Mouse (Mus musculus): Measurements from ENCODE around the gene Zfp831. TPM values are rescaled to one million over a fixed set of nuclear protein-coding genes. Genes with fewer than 3 reads are reported as not detected.

The Zfp831 gene
- total RNA-seq, 2 experiments from 2014 or later = 23.0 to 23.1 TPM

DNA sequence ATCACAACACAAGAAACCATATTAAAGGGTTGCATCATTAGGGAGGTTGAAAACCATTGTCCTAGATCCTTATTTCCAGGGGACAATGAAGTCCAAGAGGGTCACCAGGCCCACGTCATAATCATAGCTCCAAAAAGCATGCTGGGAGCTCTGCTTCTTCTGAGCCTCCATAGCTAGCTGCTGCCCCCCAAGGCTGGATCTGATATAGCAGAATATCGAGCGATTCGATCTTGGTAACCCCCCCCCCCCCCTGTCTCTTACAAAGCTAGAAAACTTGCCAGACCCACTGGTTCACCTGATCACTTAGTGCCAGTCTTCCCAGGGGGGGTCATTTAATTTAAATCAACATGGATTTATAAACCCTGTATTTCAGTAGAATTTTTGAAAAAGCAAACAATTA lies 65.3 kb downstream of the Zfp831 start:
- Histone ChIP-seq H3K27ac (no peak overlapping the region), H3K4me3 (no peak overlapping the region)
- TF ChIP-seq CTCF (conservative IDR thresholded peaks at IDR 0.05) = peak; percentile 54
- no peak for DNase-seq (ENCODE audit: low spot score in 2 of 2)

DNA sequence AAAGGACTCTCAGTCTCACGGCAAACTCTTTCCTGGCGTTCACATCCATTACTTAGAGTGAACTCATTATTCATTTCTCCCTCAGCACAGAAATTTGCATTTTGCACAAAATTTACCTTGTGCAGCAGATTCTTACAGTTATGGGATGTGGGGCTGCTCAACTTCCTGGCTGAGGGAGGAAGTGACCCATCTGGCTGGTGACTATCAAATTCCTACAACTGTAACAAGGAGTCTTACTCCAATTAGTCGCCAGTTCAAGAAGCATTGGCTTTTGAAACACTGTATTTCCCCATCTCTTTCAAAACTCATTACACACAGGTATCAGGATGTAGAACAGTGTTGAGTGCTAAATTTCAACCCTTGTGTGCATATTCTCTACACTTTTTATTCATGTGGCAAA lies 66.9 kb downstream of the Zfp831 start:
- H3K27ac ChIP-seq = no peak overlapping the region
- no peak for DNase-seq (ENCODE audit: low spot score in 2 of 2)
- no peak for TF ChIP-seq CTCF (conservative IDR thresholded peaks at IDR 0.05)

GRCm38 (mm10) chr2:174712043-174712442 lies 68.7 kb downstream of the Zfp831 start:
- no peak for DNase-seq (ENCODE audit: low spot score in 2 of 2)
- Histone ChIP-seq H3K27ac (no peak overlapping the region), H3K4me3 (no peak overlapping the region)
- TF ChIP-seq CTCF (conservative IDR thresholded peaks at IDR 0.05) = peak; percentile 54

More for the DNA sequence above, 66.9 kb downstream of the Zfp831 start:
- no peak overlapping the region for H3K4me3 ChIP-seq

DNA sequence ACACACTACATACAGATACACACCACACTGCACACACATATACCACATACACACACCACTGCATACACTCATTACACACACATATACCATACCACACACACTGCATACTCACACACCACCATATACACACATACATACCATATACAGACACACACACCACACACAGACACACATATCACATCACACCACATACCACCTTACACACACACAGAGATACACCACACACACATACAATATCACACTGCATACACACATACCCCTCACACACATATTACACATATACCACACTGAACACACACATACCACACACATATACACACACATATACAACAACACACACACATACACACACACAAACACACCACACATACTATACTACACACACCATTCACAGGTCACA lies 72.6 kb downstream of the Zfp831 start:
- TF ChIP-seq CTCF (conservative IDR thresholded peaks at IDR 0.05) = no peak
- DNase-seq (ENCODE audit: low spot score in 2 of 2) = no peak
- Histone ChIP-seq H3K27ac (no peak overlapping the region), H3K4me3 (no peak overlapping the region)

DNA sequence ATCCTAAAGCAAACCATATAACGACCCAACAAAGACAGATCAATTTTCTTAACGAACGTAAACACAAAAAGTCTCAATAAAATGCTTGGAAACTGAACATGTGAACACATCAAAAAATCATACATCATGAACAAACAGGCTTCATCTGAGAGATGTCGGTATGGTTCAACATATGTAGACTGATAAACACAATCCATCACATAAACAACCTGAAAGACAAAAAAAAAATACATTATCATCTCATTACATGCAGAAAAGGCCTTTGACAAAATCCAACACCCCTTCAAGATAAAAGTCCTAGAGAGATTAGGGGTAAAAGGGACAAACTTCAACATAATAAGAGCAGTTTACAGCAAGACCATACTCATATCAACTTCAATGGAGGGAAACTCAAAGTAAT lies 74.5 kb downstream of the Zfp831 start:
- no peak overlapping the region for H3K27ac ChIP-seq
- no peak for DNase-seq (ENCODE audit: low spot score in 2 of 2)
- no peak for TF ChIP-seq CTCF (conservative IDR thresholded peaks at IDR 0.05)
- no peak overlapping the region for H3K4me3 ChIP-seq

- H3K27ac ChIP-seq = no peak overlapping the region
- no peak for DNase-seq (ENCODE audit: low spot score in 2 of 2)
- no peak overlapping the region for H3K4me3 ChIP-seq
- TF ChIP-seq CTCF (conservative IDR thresholded peaks at IDR 0.05) = no peak
Measured at GRCm38 (mm10) chr2:174727114-174727823, 83.9 kb downstream of the Zfp831 start.

GRCm38 (mm10) chr2:174731939-174732338 lies 88.6 kb downstream of the Zfp831 start:
- DNase-seq (ENCODE audit: low spot score in 2 of 2) = no peak
- Histone ChIP-seq H3K4me3 (no peak overlapping the region), H3K27ac (no peak overlapping the region)
- TF ChIP-seq CTCF (conservative IDR thresholded peaks at IDR 0.05) = no peak

GRCm38 (mm10) chr2:174735270-174735669 lies 91.9 kb downstream of the Zfp831 start:
- no peak overlapping the region for H3K27ac ChIP-seq
- H3K4me3 ChIP-seq = no peak overlapping the region
- no peak for DNase-seq (ENCODE audit: low spot score in 2 of 2)
- TF ChIP-seq CTCF (conservative IDR thresholded peaks at IDR 0.05) = no peak

GRCm38 (mm10) chr2:174747182-174747581 lies 103.8 kb downstream of the Zfp831 start:
- DNase-seq (ENCODE audit: low spot score in 2 of 2) = no peak
- no peak for TF ChIP-seq CTCF (conservative IDR thresholded peaks at IDR 0.05)
- Histone ChIP-seq H3K4me3 (no peak overlapping the region), H3K27ac (no peak overlapping the region)

DNA sequence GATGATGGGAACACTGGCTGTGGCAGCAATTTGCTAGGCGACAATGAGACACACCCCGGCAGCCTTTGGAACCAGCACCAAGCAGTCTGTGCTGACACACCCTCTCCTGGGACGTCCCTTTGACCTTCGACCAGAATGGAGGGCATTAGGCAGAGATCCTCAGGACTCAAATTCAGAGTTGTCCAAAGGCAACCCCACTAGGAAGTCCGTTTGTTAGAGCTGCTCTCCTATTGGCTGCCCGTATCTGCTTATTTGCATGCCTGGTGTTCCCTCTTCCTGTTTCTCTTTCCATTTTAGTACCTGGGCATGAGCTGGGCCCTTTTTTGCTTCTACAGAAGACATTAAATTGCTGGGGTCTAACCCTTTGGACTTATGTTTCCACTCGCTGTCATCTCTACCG lies 105.0 kb downstream of the Zfp831 start:
- DNase-seq (ENCODE audit: low spot score in 2 of 2) = no peak

DNA sequence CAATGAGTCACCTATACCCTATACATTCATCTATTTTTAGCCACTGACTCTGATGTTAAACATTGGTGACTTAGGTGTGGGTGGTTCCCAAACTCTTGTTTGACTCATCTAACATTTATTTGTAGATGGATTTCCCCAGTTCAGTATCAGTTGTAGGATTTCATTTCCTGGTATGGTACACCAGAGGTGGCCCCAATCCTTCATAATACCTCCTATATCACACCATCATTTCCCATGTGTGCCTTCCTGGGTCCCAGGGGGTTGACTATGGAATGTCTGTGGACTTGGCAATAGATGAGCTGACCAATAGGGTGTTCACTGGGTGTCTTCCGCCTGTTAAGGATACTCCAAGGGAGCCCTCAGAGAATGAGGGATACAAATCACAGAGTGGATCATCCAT lies 109.9 kb downstream of the Zfp831 start:
- no peak for DNase-seq (ENCODE audit: low spot score in 2 of 2)
- no peak for TF ChIP-seq CTCF (conservative IDR thresholded peaks at IDR 0.05)
- Histone ChIP-seq H3K27ac (no peak overlapping the region), H3K4me3 (no peak overlapping the region)

More for the DNA sequence above, 105.0 kb downstream of the Zfp831 start:
- H3K4me3 ChIP-seq = no peak overlapping the region
- TF ChIP-seq CTCF (conservative IDR thresholded peaks at IDR 0.05) = no peak
- H3K27ac ChIP-seq = no peak overlapping the region

DNA sequence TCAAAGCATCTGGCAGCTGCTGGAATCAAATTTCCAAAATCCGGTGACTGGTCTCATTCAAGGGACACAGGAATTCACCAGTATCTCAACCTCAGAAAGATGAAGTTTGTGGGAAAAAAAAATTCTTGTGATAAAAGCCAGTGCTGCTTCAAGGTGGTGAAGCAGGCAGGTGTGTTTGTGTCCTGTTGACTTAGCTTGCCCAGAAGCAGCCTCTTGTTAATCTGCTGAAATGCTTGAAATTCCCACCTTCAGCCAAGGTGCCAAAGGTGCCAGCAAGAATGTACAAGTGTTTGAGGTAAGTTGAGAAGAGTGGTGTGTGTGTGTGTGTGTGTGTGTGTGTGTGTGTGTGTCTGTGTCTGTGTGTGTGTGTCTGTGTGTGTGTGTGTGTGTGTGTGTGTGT lies 110.9 kb downstream of the Zfp831 start:
- TF ChIP-seq CTCF (conservative IDR thresholded peaks at IDR 0.05) = no peak
- no peak for DNase-seq (ENCODE audit: low spot score in 2 of 2)
- no peak overlapping the region for H3K27ac ChIP-seq
- no peak overlapping the region for H3K4me3 ChIP-seq

DNA sequence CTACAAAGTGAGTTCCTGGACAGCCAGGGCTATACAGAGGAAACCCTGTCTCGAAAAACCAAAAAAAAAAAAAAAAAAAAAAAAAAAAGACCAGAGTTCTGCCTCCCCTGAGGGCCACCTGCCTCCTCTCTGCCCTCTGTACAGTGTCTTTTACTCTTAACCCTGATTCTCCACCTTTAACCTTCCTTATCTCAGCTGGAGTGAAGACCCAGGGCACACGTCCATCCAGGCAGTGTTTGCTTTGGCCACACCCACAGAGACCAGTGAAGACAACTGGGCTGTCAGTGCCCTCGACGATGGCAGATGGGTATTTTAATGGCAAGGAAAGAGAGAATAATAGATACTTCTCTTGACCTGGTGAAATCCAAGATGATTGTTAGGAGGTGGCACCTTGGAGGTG lies 115.9 kb downstream of the Zfp831 start:
- no peak for DNase-seq (ENCODE audit: low spot score in 2 of 2)
- H3K4me3 ChIP-seq = no peak overlapping the region
- H3K27ac ChIP-seq = no peak overlapping the region
- no peak for TF ChIP-seq CTCF (conservative IDR thresholded peaks at IDR 0.05)

Other genes with a start within 250 kb of the Zfp831 start
- 10 to 100 TPM; 45.2 to 55.6 TPM for gene Nelfcd, start 227.7 kb upstream of the Zfp831 start, total RNA-seq (2021)
- 10 to 100 TPM; 28.1 to 32.5 TPM for gene Ctsz, start 204.5 kb upstream of the Zfp831 start, total RNA-seq (2021)
- not detected for gene Tubb1, start 192.8 kb upstream of the Zfp831 start, total RNA-seq (2021)
- gene Atp5e, start 179.4 kb upstream of the Zfp831 start, total RNA-seq (2021) = 100 to 1,000 TPM; 271 to 305 TPM
- 10 to 100 TPM; 39.9 to 43.5 TPM for gene Prelid3b, start 170.5 kb upstream of the Zfp831 start, total RNA-seq (2021)
- 1 to 10 TPM; 3.4 to 5.7 TPM for gene Edn3, start 117.1 kb downstream of the Zfp831 start, total RNA-seq (2021)